ENCODE assay signal across 11 mouse cellular contexts in the genomic region with DNA sequence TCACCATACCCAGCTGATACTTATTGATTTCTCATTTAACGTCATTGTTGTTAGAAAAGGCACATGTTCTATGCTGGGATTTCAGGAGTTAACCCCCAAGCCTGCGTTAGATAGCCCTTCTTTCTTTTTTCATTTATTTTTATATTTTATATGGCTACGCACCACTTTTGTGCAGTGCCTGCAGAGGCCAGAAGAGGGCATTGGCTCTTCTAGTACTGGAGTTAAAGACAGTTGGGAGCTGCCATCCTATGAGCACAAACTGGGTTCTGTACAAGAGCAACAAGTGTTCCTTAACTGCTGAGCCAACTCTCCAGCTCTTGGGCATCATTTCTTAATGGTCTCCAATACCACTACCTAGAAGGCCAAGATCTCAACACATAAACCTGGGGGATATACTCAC. TPM values are rescaled to one million over a fixed set of nuclear protein-coding genes. Genes with fewer than 3 reads are reported as not detected.
DNase-seq lines count a peak whose midpoint lies in the region; ATAC-seq and TF ChIP-seq lines count a peak whose summit lies in the region.
"Had no signal": no experiment of that assay in that cellular context is flagged by ENCODE, and none has a peak within 500 bp of the region (broad histone marks: within the 10 kb centered on the region; RNA-seq: fewer than 3 reads in every experiment).

No protein-coding gene starts in this region.

- peak; percentile 25 for DNase-seq in adrenal gland, adult 2 months
- DNase-seq in adrenal gland, postnatal 4 days (ENCODE audit: low spot score in 2 of 2) = no peak
- no peak for DNase-seq in layer of hippocampus, adult 2 months (ENCODE audit: low spot score in 2 of 2)
- no peak for DNase-seq in layer of hippocampus, postnatal 36 days
- peak; percentile 68 for DNase-seq in lung, postnatal 0 days (ENCODE audit: low spot score)
- no peak for DNase-seq in left cerebral cortex, postnatal 36 days (ENCODE audit: low spot score in 2 of 2)
- DNase-seq in gastrocnemius, postnatal 25 days = no peak

- H3K4me3 ChIP-seq in layer of hippocampus, adult 2 months = no peak overlapping the region
- H3K4me3 ChIP-seq in ES-Bruce4 (ENCODE audit: low read depth, low read length) = no peak overlapping the region
- H3K4me3 ChIP-seq in lung, postnatal 0 days (ENCODE audit: low read depth, low read length) = no peak overlapping the region
- H3K4me3 ChIP-seq: embryonic facial prominence, embryonic 15.5 days had no signal

- TF ChIP-seq EP300 in ES-Bruce4 (IDR thresholded peaks at IDR 0.05; ENCODE audit: insufficient read depth, low read depth, low read length) = no peak
- no peak for TF ChIP-seq EP300 in lung, postnatal 0 days (IDR thresholded peaks at IDR 0.05)

- no peaks in the 10 kb centered on the region for H3K4me1 ChIP-seq in ES-Bruce4 (ENCODE audit: control insufficient read depth, insufficient read depth, low read length)
- H3K4me1 ChIP-seq in lung, postnatal 0 days (ENCODE audit: insufficient read depth, low read depth, low read length) = no peaks in the 10 kb centered on the region

- H3K9me3 ChIP-seq in ES-Bruce4 (replicated peaks; ENCODE audit: control insufficient read depth, insufficient read depth, low read length, poor library complexity, severe bottlenecking) = no peaks in the 10 kb centered on the region
- H3K9me3 ChIP-seq in lung, postnatal 0 days (ENCODE audit: low read length) = no peaks in the 10 kb centered on the region
- H3K9me3 ChIP-seq: embryonic facial prominence, embryonic 15.5 days had no signal

- H3K36me3 ChIP-seq in ES-Bruce4 (ENCODE audit: control insufficient read depth, insufficient read depth, low read length, poor library complexity, severe bottlenecking) = no peaks in the 10 kb centered on the region
- H3K36me3 ChIP-seq in lung, postnatal 0 days (ENCODE audit: insufficient read depth, low read length) = no peaks in the 10 kb centered on the region
- H3K36me3 ChIP-seq: embryonic facial prominence, embryonic 15.5 days had no signal

- no peak overlapping the region for H3K4me2 ChIP-seq in lung, postnatal 0 days (replicated peaks; ENCODE audit: low read depth, low read length)
- H3K4me2 ChIP-seq: embryonic facial prominence, embryonic 15.5 days had no signal

- TF ChIP-seq CTCF in layer of hippocampus, adult 2 months (conservative IDR thresholded peaks at IDR 0.05) = peak; percentile 81
- peak; percentile 18 for TF ChIP-seq CTCF in ES-Bruce4 (IDR thresholded peaks at IDR 0.05; ENCODE audit: low read depth, low read length)
- TF ChIP-seq CTCF in lung, postnatal 0 days (IDR thresholded peaks at IDR 0.05) = peak; percentile 69

- H3K27ac ChIP-seq in layer of hippocampus, adult 2 months = no peak overlapping the region
- H3K27ac ChIP-seq in ES-Bruce4 (ENCODE audit: insufficient read depth, low read length) = no peak overlapping the region
- no peak overlapping the region for H3K27ac ChIP-seq in lung, postnatal 0 days (ENCODE audit: low read length)
- H3K27ac ChIP-seq: embryonic facial prominence, embryonic 15.5 days had no signal

- TF ChIP-seq POLR2A in ES-Bruce4 (IDR thresholded peaks at IDR 0.05; ENCODE audit: insufficient read depth, low read length) = no peak

- no peak overlapping the region for H3K9ac ChIP-seq in ES-Bruce4 (ENCODE audit: low read depth, poor library complexity, severe bottlenecking)
- H3K9ac ChIP-seq in lung, postnatal 0 days (replicated peaks; ENCODE audit: low read depth) = no peak overlapping the region
- H3K9ac ChIP-seq: embryonic facial prominence, embryonic 15.5 days had no signal

- intact Hi-C loops in left cerebral cortex, postnatal 36 days (cut with DNase I) = no loop called here

- 15% methylated on average over 3 of the region's 3 CpGs for WGBS in lung, postnatal 0 days

- no peaks in the 10 kb centered on the region for H3K27me3 ChIP-seq in ES-Bruce4 (ENCODE audit: control insufficient read depth, insufficient read depth, low read length, poor library complexity, severe bottlenecking)
- peaks cover 11% of the 10 kb centered on the region for H3K27me3 ChIP-seq in lung, postnatal 0 days (replicated peaks; ENCODE audit: insufficient read depth, low read length)

- ATAC-seq in lung, postnatal 0 days = no peak
- ATAC-seq: inflammation-experienced regulatory T-cells, adult 6 months had no signal

RNA-seq across cellular contexts. Expression of a gene that starts 6.5 kb away (rescaled TPM):
- 1 to 10 TPM in 1 of 2 experiments, under 1 TPM in 1; 0.58 to 2.7 TPM for total RNA-seq in adrenal gland, adult 2 months (2021)
- polyA plus RNA-seq in adrenal gland, adult 2 months (2012; rRNA removed) = 2.4 and 2.6 TPM in 2 replicates
- total RNA-seq in adrenal gland, postnatal 4 days (2021) = 1 to 10 TPM; 1.9 to 2.5 TPM
- total RNA-seq in layer of hippocampus, adult 2 months (2021) = 1 to 10 TPM; 3.8 TPM
- total RNA-seq in layer of hippocampus, postnatal 36 days (2021) = 1 to 10 TPM; 3.1 to 3.6 TPM
- 6.5 and 6.8 TPM in 2 replicates for polyA plus RNA-seq in ES-Bruce4 (2011; ENCODE audit: insufficient read depth, insufficient read length, low read depth, missing spikeins)
- 9.7 and 10.5 TPM in 2 replicates for polyA plus RNA-seq in lung, postnatal 0 days (2015; fragmentation: Nextera tagmentation; extraction: Ambion mirVana)
- 10 to 100 TPM; 14.6 to 24.0 TPM for total RNA-seq in left cerebral cortex, postnatal 36 days (2021)
- 1 to 10 TPM; 8.2 to 8.5 TPM for total RNA-seq in gastrocnemius, postnatal 25 days (2021)
- polyA plus RNA-seq: inflammation-experienced regulatory T-cells, adult 6 months had no signal

RNA-seq across cellular contexts. Expression of a gene that starts 9.6 kb away (rescaled TPM):
- total RNA-seq in adrenal gland, adult 2 months (2021) = not detected
- polyA plus RNA-seq in adrenal gland, adult 2 months (2012; rRNA removed) = not detected in 2 replicates
- not detected for total RNA-seq in adrenal gland, postnatal 4 days (2021)
- under 1 TPM in 1 of 2 experiments, not detected in 1; 0.13 TPM for total RNA-seq in layer of hippocampus, adult 2 months (2021)
- not detected for total RNA-seq in layer of hippocampus, postnatal 36 days (2021)
- polyA plus RNA-seq in ES-Bruce4 (2011; ENCODE audit: insufficient read depth, insufficient read length, low read depth, missing spikeins) = 0.36 and 0.64 TPM in 2 replicates
- 12.6 and 18.9 TPM in 2 replicates for polyA plus RNA-seq in lung, postnatal 0 days (2015; fragmentation: Nextera tagmentation; extraction: Ambion mirVana)
- not detected for total RNA-seq in left cerebral cortex, postnatal 36 days (2021)
- total RNA-seq in gastrocnemius, postnatal 25 days (2021) = not detected
- polyA plus RNA-seq: spleen, adult 2 months had no signal

Comparison
In these comparisons a context has a peak if more than half of its experiments do, and no peak if none do; other contexts are left out.
1. DNase-seq: peak in adrenal gland, adult 2 months (single experiment) and lung, postnatal 0 days (single experiment); none in adrenal gland, postnatal 4 days (0 of 2), layer of hippocampus, adult 2 months (0 of 2), layer of hippocampus, postnatal 36 days (0 of 2), left cerebral cortex, postnatal 36 days (0 of 2) and gastrocnemius, postnatal 25 days (single experiment).
2. CTCF ChIP-seq: peak in every context shown above with its lines; median percentile 81 in layer of hippocampus, adult 2 months; 69 in lung, postnatal 0 days; 18 in ES-Bruce4.